Comparison of ENCODE assay signal across 23 mouse cellular contexts in genomic region chr6:56328103-56328502, GRCm38 (mm10).
DNase-seq lines count a peak whose midpoint lies in the region; ATAC-seq and TF ChIP-seq lines count a peak whose summit lies in the region.
"Had no signal": no experiment of that assay in that cellular context is flagged by ENCODE, and none has a peak within 500 bp of the region (broad histone marks: within the 10 kb centered on the region; RNA-seq: fewer than 3 reads in every experiment).

No protein-coding gene starts in this region.

- WGBS in midbrain, embryonic 14.5 days = 18% methylated on average over 1 of the region's 1 CpGs
- 45% methylated on average over 1 of the region's 1 CpGs for WGBS in midbrain, embryonic 10.5 days
- WGBS in midbrain, postnatal 0 days = 23% methylated on average over 1 of the region's 1 CpGs

- H3K27me3 ChIP-seq in midbrain, embryonic 14.5 days (ENCODE audit: control insufficient read depth, insufficient read depth, low read length) = no peaks in the 10 kb centered on the region
- no peaks in the 10 kb centered on the region for H3K27me3 ChIP-seq in midbrain, embryonic 10.5 days (ENCODE audit: low read depth, poor library complexity, severe bottlenecking)
- no peaks in the 10 kb centered on the region for H3K27me3 ChIP-seq in midbrain, postnatal 0 days (ENCODE audit: insufficient read depth, low read length)
- H3K27me3 ChIP-seq: embryonic facial prominence, embryonic 15.5 days; heart, embryonic 12.5 days; hindbrain, embryonic 13.5 days; Patski had no signal

- H3K4me3 ChIP-seq in midbrain, embryonic 14.5 days (replicated peaks; ENCODE audit: low read depth, low read length) = no peak overlapping the region
- no peak overlapping the region for H3K4me3 ChIP-seq in midbrain, embryonic 10.5 days
- H3K4me3 ChIP-seq in embryonic fibroblast, embryonic 13.5 days (ENCODE audit: insufficient read depth, low read length) = no peak overlapping the region
- no peak overlapping the region for H3K4me3 ChIP-seq in midbrain, postnatal 0 days (ENCODE audit: low read depth, low read length)
- H3K4me3 ChIP-seq: embryonic facial prominence, embryonic 15.5 days; gastrocnemius, adult 2 months; heart, embryonic 12.5 days; hindbrain, embryonic 13.5 days; layer of hippocampus, adult 2 months had no signal

- no peak for TF ChIP-seq CTCF in embryonic fibroblast, embryonic 13.5 days (IDR thresholded peaks at IDR 0.05; ENCODE audit: borderline replicate concordance, insufficient read depth, low read length)
- TF ChIP-seq CTCF in midbrain, postnatal 0 days (IDR thresholded peaks at IDR 0.05) = no peak

- ATAC-seq in midbrain, embryonic 14.5 days (ENCODE audit: low FRiP score, low TSS enrichment) = no peak
- ATAC-seq in midbrain, postnatal 0 days (ENCODE audit: low FRiP score) = no peak
- ATAC-seq: lung, postnatal 0 days; Patski had no signal

- H3K4me2 ChIP-seq in midbrain, embryonic 14.5 days (ENCODE audit: low read length) = no peak overlapping the region
- H3K4me2 ChIP-seq in midbrain, postnatal 0 days (ENCODE audit: low read depth, low read length, poor library complexity, severe bottlenecking) = no peak overlapping the region
- H3K4me2 ChIP-seq: embryonic facial prominence, embryonic 15.5 days; heart, embryonic 12.5 days; hindbrain, embryonic 13.5 days had no signal

- H3K9ac ChIP-seq in midbrain, embryonic 14.5 days (replicated peaks; ENCODE audit: low read length) = no peak overlapping the region
- H3K9ac ChIP-seq in midbrain, postnatal 0 days (replicated peaks; ENCODE audit: low read length, poor library complexity, severe bottlenecking) = no peak overlapping the region
- H3K9ac ChIP-seq: embryonic facial prominence, embryonic 15.5 days; heart, embryonic 12.5 days; hindbrain, embryonic 13.5 days had no signal

- no peak overlapping the region for H3K27ac ChIP-seq in midbrain, embryonic 14.5 days (replicated peaks; ENCODE audit: low read depth, low read length)
- H3K27ac ChIP-seq in midbrain, embryonic 10.5 days (replicated peaks) = no peak overlapping the region
- H3K27ac ChIP-seq in embryonic fibroblast, embryonic 13.5 days (ENCODE audit: insufficient read depth, low read length) = peak overlapping the region; percentile 70; the same call in 1 of the 2 replicates
- no peak overlapping the region for H3K27ac ChIP-seq in midbrain, postnatal 0 days (ENCODE audit: low read depth, low read length)
- H3K27ac ChIP-seq: embryonic facial prominence, embryonic 15.5 days; gastrocnemius, adult 2 months; hindbrain, embryonic 13.5 days; layer of hippocampus, adult 2 months had no signal

- DNase-seq in midbrain, embryonic 14.5 days = peak; percentile 41
- DNase-seq in midbrain, embryonic 10.5 days (ENCODE audit: low spot score) = no peak
- DNase-seq in midbrain, postnatal 0 days (ENCODE audit: low spot score) = peak; percentile 33
- DNase-seq in retina, postnatal 1 day = peak; percentile 78
- no peak for DNase-seq in left cerebral cortex, adult 9 months (ENCODE audit: low spot score in 2 of 2)
- DNase-seq in thymus, postnatal 36 days = no peak
- DNase-seq: adrenal gland, adult 8-10 months; cerebellum, postnatal 14 days; gastrocnemius, adult 2 months; heart, adult 11 months; heart, postnatal 14 days; kidney, adult 11 months; kidney, postnatal 14 days; left cerebral cortex, postnatal 4 days; liver; thymus, postnatal 14 days had no signal

- no peaks in the 10 kb centered on the region for H3K36me3 ChIP-seq in midbrain, embryonic 14.5 days (ENCODE audit: control insufficient read depth, insufficient read depth, low read length)
- H3K36me3 ChIP-seq in midbrain, embryonic 10.5 days = no peaks in the 10 kb centered on the region
- no peaks in the 10 kb centered on the region for H3K36me3 ChIP-seq in midbrain, postnatal 0 days (ENCODE audit: insufficient read depth, low read length)
- H3K36me3 ChIP-seq: embryonic facial prominence, embryonic 15.5 days; heart, embryonic 12.5 days; hindbrain, embryonic 13.5 days had no signal

- H3K4me1 ChIP-seq in midbrain, embryonic 14.5 days (ENCODE audit: control insufficient read depth, insufficient read depth, low read length) = 0 out of 2 replicates have a peak, but pooled peaks cover 3% of the 10 kb centered on the region
- peaks cover under 1% of the 10 kb centered on the region; the same call in 1 of the 2 replicates for H3K4me1 ChIP-seq in midbrain, embryonic 10.5 days
- no peaks in the 10 kb centered on the region; the same call in 1 of the 2 replicates for H3K4me1 ChIP-seq in embryonic fibroblast, embryonic 13.5 days (ENCODE audit: control insufficient read depth, insufficient read depth, low read length)
- no peaks in the 10 kb centered on the region for H3K4me1 ChIP-seq in midbrain, postnatal 0 days (ENCODE audit: insufficient read depth, low read length)
- H3K4me1 ChIP-seq: embryonic facial prominence, embryonic 15.5 days had no signal

- no peak for TF ChIP-seq POLR2A in embryonic fibroblast, embryonic 13.5 days (IDR thresholded peaks at IDR 0.05; ENCODE audit: low read depth, low read length)

- no peaks in the 10 kb centered on the region for H3K9me3 ChIP-seq in midbrain, embryonic 14.5 days (ENCODE audit: control insufficient read depth, low read length)
- no peaks in the 10 kb centered on the region for H3K9me3 ChIP-seq in midbrain, embryonic 10.5 days (replicated peaks)
- H3K9me3 ChIP-seq in midbrain, postnatal 0 days (ENCODE audit: low read length) = no peaks in the 10 kb centered on the region
- H3K9me3 ChIP-seq: embryonic facial prominence, embryonic 15.5 days; heart, embryonic 12.5 days; hindbrain, embryonic 13.5 days had no signal

Comparison
In these comparisons a context has a peak if more than half of its experiments do, and no peak if none do; other contexts are left out.
1. DNase-seq: peak in midbrain, embryonic 14.5 days (single experiment), midbrain, postnatal 0 days (single experiment) and retina, postnatal 1 day (single experiment); none in midbrain, embryonic 10.5 days (single experiment), left cerebral cortex, adult 9 months (0 of 2) and thymus, postnatal 36 days (0 of 2).